Mouse (Mus musculus): ENCODE measurements at regions not wholly inside any gene's neighbourhood (a gene's known extent, or its start where the extent isn't known, plus 50 kb on each side); places are given as distances from the start of the nearest gene placed in this dataset.
A peak's percentile ranks its signal among the peaks of the same experiment; 100 is the strongest.

DNA sequence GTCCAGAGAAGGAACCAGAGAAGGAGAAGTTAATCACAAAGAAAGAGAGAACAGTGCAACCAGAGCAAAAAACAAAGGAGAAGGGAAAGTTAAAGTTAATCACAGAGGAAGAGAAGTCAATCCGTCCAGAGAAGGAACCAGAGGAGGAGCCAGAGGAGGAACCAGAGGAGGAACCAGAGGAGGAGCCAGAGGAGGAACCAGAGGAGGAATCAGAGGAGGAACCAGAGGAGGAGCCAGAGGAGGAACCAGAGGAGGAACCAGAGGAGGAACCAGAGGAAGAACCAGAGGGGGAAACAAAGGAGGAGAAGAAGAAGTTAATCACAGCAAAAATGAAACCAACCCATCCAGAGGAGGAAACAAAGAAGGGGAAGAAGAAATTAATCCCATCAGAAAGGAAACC, 57.2 kb upstream of the Sipa1l3 start:
- Histone ChIP-seq H3K9ac (ENCODE audit: insufficient read depth, low read depth) (no peak overlapping the region), H3K9me3 (replicated peaks; ENCODE audit: low read length) (peaks cover 23% of the 10 kb centered on the region), H3K4me2 (ENCODE audit: insufficient read depth, low read depth, poor library complexity, severe bottlenecking) (peak overlapping the region; percentile 75; the same call in 1 of the 2 replicates), H3K4me1 (ENCODE audit: control insufficient read depth in 1 of 2, insufficient read depth in 2 of 2) (no peaks in the 10 kb centered on the region), H3K4me3 (replicated peaks in 1 of 3; ENCODE audit: low read depth in 2 of 3, low read length in 2 of 3, poor library complexity in 1 of 3) (peak overlapping the region in 1 of 3 experiments; percentile 6), H3K79me2 (replicated peaks; ENCODE audit: control insufficient read depth, extremely low read depth, insufficient read depth, poor library complexity, severe bottlenecking) (no peaks in the 10 kb centered on the region), H3K27ac (ENCODE audit: insufficient read depth, low read depth) (no peak overlapping the region), H3K27me3 (replicated peaks) (peaks cover 45% of the 10 kb centered on the region), H3K36me3 (replicated peaks in 1 of 2; ENCODE audit: control insufficient read depth in 1 of 2, insufficient read depth in 1 of 2, low read length in 1 of 2) (no peaks in the 10 kb centered on the region)
- peak; percentile 37 for DNase-seq (ENCODE audit: extremely low read depth)
- dilution Hi-C loops (cut with MboI; ENCODE audit: extremely low pct_ligation_motif_present, extremely low pct_unique_long_range_greater_than_20kb, low sequenced_read_pairs): no loop called here
- in situ Hi-C loops (cut with MboI; ENCODE audit: low pct_ligation_motif_present, low pct_unique_long_range_greater_than_20kb, low sequenced_read_pairs): no loop called here
- no peak for TF ChIP-seq TBP (conservative IDR thresholded peaks at IDR 0.05; ENCODE audit: low read depth, low read length)
- no peak for TF ChIP-seq ZKSCAN1 (IDR thresholded peaks at IDR 0.05; ENCODE audit: borderline replicate concordance, low read depth, low read length)
- TF ChIP-seq IRF4 (IDR thresholded peaks at IDR 0.05; ENCODE audit: low read depth, low read length): no peak
- TF ChIP-seq USF2 (conservative IDR thresholded peaks at IDR 0.05; ENCODE audit: low read depth, low read length): no peak
- no peak for TF ChIP-seq RAD21 (IDR thresholded peaks at IDR 0.05; ENCODE audit: low read depth, low read length)

All from CH12.LX (cell line).